Mouse (Mus musculus): ENCODE data around the gene Rela. TPM values are rescaled to one million over a fixed set of nuclear protein-coding genes. Genes with fewer than 3 reads are reported as not detected.

The Rela gene
- total RNA-seq, 2 experiments from 2014 or later = 21.3 to 21.9 TPM

DNA sequence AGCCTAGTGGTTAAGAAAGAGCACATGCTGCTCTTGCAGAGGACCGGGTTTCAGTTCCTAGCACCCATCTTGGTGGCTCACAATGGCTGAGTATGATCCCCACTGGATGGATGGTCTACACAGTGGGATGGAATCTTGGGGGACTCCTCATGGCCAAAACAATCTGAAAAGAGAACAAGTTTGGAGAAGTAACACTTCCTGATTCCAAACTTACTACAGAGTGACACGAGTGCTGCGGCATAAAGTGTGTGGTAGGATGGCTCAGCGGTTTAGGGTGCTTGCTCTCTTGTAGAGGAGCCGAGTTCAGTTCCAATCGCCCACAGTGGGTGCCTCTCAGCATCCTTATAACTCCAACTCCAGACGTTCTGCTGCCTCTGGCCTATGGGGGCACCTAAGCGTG, 12.0 kb upstream of the Rela start:
- intact Hi-C loops (cut with DNase I) = no loop called here
- no peak for DNase-seq (ENCODE audit: extremely low spot score in 1 of 2, low spot score in 2 of 2)

DNA sequence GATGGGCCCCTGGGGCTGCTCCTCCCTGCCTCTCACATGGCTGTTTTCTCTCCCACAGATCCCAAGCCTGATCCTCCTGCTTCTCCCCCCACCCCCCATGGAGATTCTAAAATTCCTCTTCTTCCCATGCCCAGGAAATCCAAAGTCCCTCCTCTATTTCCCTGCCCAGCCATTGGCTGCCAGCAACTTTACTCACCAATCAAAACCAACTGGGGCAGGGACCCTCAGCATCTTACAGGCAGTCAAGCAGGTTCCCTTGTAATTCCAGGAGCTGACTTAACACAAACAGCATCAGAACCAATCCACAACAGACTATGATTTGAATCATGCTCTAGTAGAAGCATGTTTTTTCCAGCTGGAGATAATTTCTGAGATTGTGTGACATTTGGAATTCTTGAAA, 7.4 kb upstream of the Rela start:
- intact Hi-C loops (cut with DNase I) = no loop called here
- no peak for DNase-seq (ENCODE audit: extremely low spot score in 1 of 2, low spot score in 2 of 2)

- intact Hi-C loops (cut with DNase I) = no loop called here
- DNase-seq (ENCODE audit: extremely low spot score in 1 of 2, low spot score in 2 of 2) = no peak
These were observed 5.2 kb upstream of the Rela start for GRCm38 (mm10) chr19:5632120-5632519.

GRCm38 (mm10) chr19:5636036-5636570, 1.2 kb upstream of the Rela start:
- intact Hi-C loops (cut with DNase I) = loop anchor here (5.0 kb wide), 1 partner anchor 34 kb away; the partner anchor contains the start of gene Rnaseh2c
- DNase-seq (ENCODE audit: extremely low spot score in 1 of 2, low spot score in 2 of 2) = no peak

DNA sequence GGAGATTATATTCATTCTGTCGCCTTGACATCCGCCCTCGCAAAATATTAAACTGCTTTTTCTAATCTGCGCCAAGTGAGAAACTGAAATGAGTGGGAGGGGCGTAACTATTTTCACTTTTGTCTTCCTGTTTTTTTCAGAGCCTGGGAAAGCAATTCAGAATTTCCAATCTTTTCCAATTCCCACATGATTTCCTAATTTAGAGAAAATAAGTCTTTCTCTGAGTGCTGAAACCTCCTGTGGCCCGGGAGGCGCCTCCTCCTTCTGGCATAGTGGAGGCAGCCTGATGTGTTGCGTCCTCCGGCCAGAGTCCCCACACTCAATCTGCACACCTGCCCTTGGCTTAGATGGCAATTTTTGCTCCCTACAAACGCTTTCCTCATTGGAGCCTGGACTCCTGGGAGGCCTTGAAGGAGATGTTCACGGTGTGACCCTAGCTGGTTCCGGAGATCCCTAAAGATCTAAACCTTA, 677 bp upstream of the Rela start:
- intact Hi-C loops (cut with DNase I) = loop anchor here (5.0 kb wide), 1 partner anchor 34 kb away; the partner anchor contains the start of gene Rnaseh2c
- DNase-seq (ENCODE audit: extremely low spot score in 1 of 2, low spot score in 2 of 2) = no peak

DNA sequence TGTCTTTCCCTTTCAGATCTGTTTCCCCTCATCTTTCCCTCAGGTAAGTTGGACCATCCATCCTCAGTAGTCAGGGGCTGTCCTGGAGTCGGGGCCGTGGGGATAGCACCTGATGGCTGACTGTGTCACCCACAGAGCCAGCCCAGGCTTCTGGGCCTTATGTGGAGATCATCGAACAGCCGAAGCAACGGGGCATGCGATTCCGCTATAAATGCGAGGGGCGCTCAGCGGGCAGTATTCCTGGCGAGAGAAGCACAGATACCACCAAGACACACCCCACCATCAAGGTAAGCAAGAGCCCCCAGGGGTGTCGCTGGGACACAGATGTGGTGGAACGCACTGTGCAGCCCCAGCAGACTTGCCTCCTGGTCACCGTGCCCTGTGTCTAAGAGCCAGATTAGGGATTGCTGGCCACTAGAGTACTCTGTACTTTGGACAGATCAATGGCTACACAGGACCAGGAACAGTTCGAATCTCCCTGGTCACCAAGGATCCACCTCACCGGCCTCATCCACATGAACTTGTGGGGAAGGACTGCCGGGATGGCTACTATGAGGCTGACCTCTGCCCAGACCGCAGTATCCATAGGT, 1.2 kb downstream of the Rela start:
- intact Hi-C loops (cut with DNase I) = loop anchor here (5.0 kb wide), 1 partner anchor 36 kb away; the partner anchor contains the start of gene Rnaseh2c
- no peak for DNase-seq (ENCODE audit: extremely low spot score in 1 of 2, low spot score in 2 of 2)

- intact Hi-C loops (cut with DNase I) = no loop called here
- DNase-seq (ENCODE audit: extremely low spot score in 1 of 2, low spot score in 2 of 2) = no peak
These were observed 3.1 kb downstream of the Rela start for GRCm38 (mm10) chr19:5640339-5640738.

- DNase-seq (ENCODE audit: extremely low spot score in 1 of 2, low spot score in 2 of 2) = no peak
These were observed 3.7 kb downstream of the Rela start for GRCm38 (mm10) chr19:5641021-5641420.

GRCm38 (mm10) chr19:5641641-5642040, 4.4 kb downstream of the Rela start:
- intact Hi-C loops (cut with DNase I) = no loop called here
- DNase-seq (ENCODE audit: extremely low spot score in 1 of 2, low spot score in 2 of 2) = no peak

More at GRCm38 (mm10) chr19:5641021-5641420, 3.7 kb downstream of the Rela start:
- intact Hi-C loops (cut with DNase I) = no loop called here

DNA sequence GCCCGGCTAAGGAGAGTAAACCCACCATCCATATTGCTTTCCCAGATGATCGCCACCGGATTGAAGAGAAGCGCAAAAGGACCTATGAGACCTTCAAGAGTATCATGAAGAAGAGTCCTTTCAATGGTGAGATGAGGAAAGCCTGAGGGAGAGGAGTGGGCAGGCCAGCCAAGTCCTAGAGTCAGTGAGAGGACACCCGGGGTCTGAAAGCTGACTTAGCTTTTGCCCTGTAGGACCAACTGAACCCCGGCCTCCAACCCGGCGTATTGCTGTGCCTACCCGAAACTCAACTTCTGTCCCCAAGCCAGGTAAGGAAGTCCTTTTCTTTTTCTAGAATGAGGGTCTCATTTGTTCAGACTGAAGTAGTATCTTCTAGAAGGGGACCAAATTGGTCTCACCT, 8.0 kb downstream of the Rela start:
- intact Hi-C loops (cut with DNase I) = no loop called here
- no peak for DNase-seq (ENCODE audit: extremely low spot score in 1 of 2, low spot score in 2 of 2)

- intact Hi-C loops (cut with DNase I) = no loop called here
- DNase-seq (ENCODE audit: extremely low spot score in 1 of 2, low spot score in 2 of 2) = no peak
These were observed 9.5 kb downstream of the Rela start for GRCm38 (mm10) chr19:5646731-5647330.

GRCm38 (mm10) chr19:5647791-5648190, 10.5 kb downstream of the Rela start:
- no peak for DNase-seq (ENCODE audit: extremely low spot score in 1 of 2, low spot score in 2 of 2)
- intact Hi-C loops (cut with DNase I) = no loop called here

GRCm38 (mm10) chr19:5648401-5649297, 11.4 kb downstream of the Rela start:
- intact Hi-C loops (cut with DNase I) = no loop called here
- peak; percentile 69 to 90 for DNase-seq (ENCODE audit: extremely low spot score in 1 of 2, low spot score in 2 of 2)

DNA sequence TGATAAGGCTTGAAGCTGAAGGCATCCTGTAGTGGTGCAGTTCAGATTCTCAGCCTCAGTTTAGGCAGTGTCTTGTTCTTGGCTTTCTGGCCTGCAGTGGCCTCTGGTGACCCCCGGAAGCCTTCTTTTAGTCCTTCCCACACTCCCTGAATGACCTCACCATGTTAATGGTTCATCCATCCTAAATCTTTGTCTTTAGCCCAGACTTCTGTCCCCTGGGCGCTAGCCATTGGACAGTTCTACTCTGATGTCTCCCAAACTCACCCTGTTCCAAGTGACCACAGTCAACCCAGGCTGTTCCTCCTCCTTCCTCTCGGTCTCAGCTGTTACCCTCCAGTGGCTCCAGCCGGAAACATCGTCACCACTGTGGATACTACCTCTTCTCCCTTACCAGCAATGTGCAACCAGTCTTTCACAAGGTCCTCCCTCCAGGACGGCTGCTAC, 12.0 kb downstream of the Rela start:
- DNase-seq (ENCODE audit: extremely low spot score in 1 of 2, low spot score in 2 of 2) = no peak
- intact Hi-C loops (cut with DNase I) = no loop called here

GRCm38 (mm10) chr19:5651502-5652274, 14.4 kb downstream of the Rela start:
- no peak for DNase-seq (ENCODE audit: extremely low spot score in 1 of 2, low spot score in 2 of 2)
- intact Hi-C loops (cut with DNase I) = no loop called here

DNA sequence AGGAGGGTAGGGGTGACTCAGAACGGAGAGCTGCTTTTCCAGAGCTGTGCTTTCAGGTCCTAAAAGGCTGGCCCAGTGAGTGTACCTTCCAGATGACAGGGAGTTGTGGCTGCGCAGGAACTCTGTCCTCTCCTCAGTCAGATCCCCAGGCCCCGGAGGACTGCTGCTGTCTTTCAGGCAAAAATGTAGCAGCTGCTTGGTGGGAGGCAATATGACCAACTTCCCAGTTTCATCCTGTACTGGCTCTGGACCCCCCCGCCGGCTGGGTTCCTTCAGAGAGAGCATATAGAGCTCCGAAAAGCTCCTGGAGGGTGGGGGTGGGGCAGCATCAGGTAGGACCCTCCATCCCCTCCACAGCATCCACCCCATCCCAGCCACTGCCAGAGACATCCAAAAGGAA, 15.3 kb downstream of the Rela start:
- intact Hi-C loops (cut with DNase I) = no loop called here
- no peak for DNase-seq (ENCODE audit: extremely low spot score in 1 of 2, low spot score in 2 of 2)

- intact Hi-C loops (cut with DNase I) = no loop called here
- no peak for DNase-seq (ENCODE audit: extremely low spot score in 1 of 2, low spot score in 2 of 2)
These were observed 16.9 kb downstream of the Rela start for GRCm38 (mm10) chr19:5653969-5654719.

GRCm38 (mm10) chr19:5654720-5655298, 17.5 kb downstream of the Rela start:
- DNase-seq (ENCODE audit: extremely low spot score in 1 of 2, low spot score in 2 of 2) = no peak

More at GRCm38 (mm10) chr19:5654720-5655298, 17.5 kb downstream of the Rela start:
- intact Hi-C loops (cut with DNase I) = no loop called here
